Comparison of ENCODE assay signal across 8 mouse cellular contexts in genomic region chr6:8259004-8259666, GRCm38 (mm10). TPM values are rescaled to one million over a fixed set of nuclear protein-coding genes. Genes with fewer than 3 reads are reported as not detected.
DNase-seq lines count a peak whose midpoint lies in the region; ATAC-seq and TF ChIP-seq lines count a peak whose summit lies in the region.

TSS of gene Rpa3 (minus strand) at chr6:8259173.
TSS of gene Umad1 (plus strand) at chr6:8259288.
TSS of gene Gm45062 (plus strand) at chr6:8259450.

- peak; percentile 99 for DNase-seq in A20 (ENCODE audit: low read depth, low spot score)
- peak; percentile 97 to 98 for DNase-seq in heart, adult 9 months (ENCODE audit: low spot score in 2 of 2)
- DNase-seq in monocyte, adult 2 months (ENCODE audit: low read depth in 1 of 2, low spot score in 2 of 2): peak; percentile 93
- DNase-seq in spleen, postnatal 36 days (ENCODE audit: low spot score in 2 of 2): peak; percentile 97 to 98

- H3K4me3 ChIP-seq in bone marrow macrophage, adult 2 months (ENCODE audit: insufficient read depth, low read length): peak within 1 kb of the TSS; percentile 76
- peak within 1 kb of the TSS; percentile 89 for H3K4me3 ChIP-seq in embryonic fibroblast, embryonic 13.5 days (ENCODE audit: insufficient read depth, low read length)
- peak within 1 kb of the TSS; percentile 86 for H3K4me3 ChIP-seq in kidney, embryonic 14.5 days (ENCODE audit: low read length)
- peak within 1 kb of the TSS; percentile 96 for H3K4me3 ChIP-seq in limb, embryonic 15.5 days

- peak within 1 kb of the TSS; percentile 87 for H3K4me2 ChIP-seq in kidney, embryonic 14.5 days (replicated peaks; ENCODE audit: low read depth, low read length)
- H3K4me2 ChIP-seq in limb, embryonic 15.5 days: peak within 1 kb of the TSS; percentile 81

- H3K9ac ChIP-seq in kidney, embryonic 14.5 days (ENCODE audit: low read depth, low read length): peak within 1 kb of the TSS; percentile 78
- peak within 1 kb of the TSS; percentile 65 for H3K9ac ChIP-seq in limb, embryonic 15.5 days

- no peak for TF ChIP-seq POLR2A in bone marrow macrophage, adult 2 months (IDR thresholded peaks at IDR 0.05; ENCODE audit: borderline replicate concordance, low read depth, low read length)
- TF ChIP-seq POLR2A in embryonic fibroblast, embryonic 13.5 days (IDR thresholded peaks at IDR 0.05; ENCODE audit: low read depth, low read length): peak; percentile 80

- H3K9me3 ChIP-seq in kidney, embryonic 14.5 days (ENCODE audit: control insufficient read depth, low read length): no peaks in the 10 kb centered on the region
- H3K9me3 ChIP-seq in limb, embryonic 15.5 days: no peaks in the 10 kb centered on the region

- H3K36me3 ChIP-seq in kidney, embryonic 14.5 days (ENCODE audit: control insufficient read depth, insufficient read depth, low read length): peaks cover 9% of the 10 kb centered on the region; the same call in 1 of the 2 replicates
- no peaks in the 10 kb centered on the region for H3K36me3 ChIP-seq in limb, embryonic 15.5 days

- no peaks in the 10 kb centered on the region for H3K27me3 ChIP-seq in kidney, embryonic 14.5 days (ENCODE audit: control insufficient read depth, insufficient read depth, low read length)
- H3K27me3 ChIP-seq in limb, embryonic 15.5 days: no peaks in the 10 kb centered on the region

- TF ChIP-seq CTCF in bone marrow macrophage, adult 2 months (IDR thresholded peaks at IDR 0.05; ENCODE audit: low read depth, low read length): no peak
- TF ChIP-seq CTCF in embryonic fibroblast, embryonic 13.5 days (IDR thresholded peaks at IDR 0.05; ENCODE audit: borderline replicate concordance, insufficient read depth, low read length): no peak

- H3K4me1 ChIP-seq in bone marrow macrophage, adult 2 months (ENCODE audit: control insufficient read depth, insufficient read depth, low read length): peaks cover 3% of the 10 kb centered on the region
- no peaks in the 10 kb centered on the region for H3K4me1 ChIP-seq in embryonic fibroblast, embryonic 13.5 days (ENCODE audit: control insufficient read depth, insufficient read depth, low read length)
- 0 out of 2 replicates have a peak, but pooled peaks cover 2% of the 10 kb centered on the region for H3K4me1 ChIP-seq in kidney, embryonic 14.5 days (ENCODE audit: control insufficient read depth, insufficient read depth, low read length)
- peaks cover 7% of the 10 kb centered on the region for H3K4me1 ChIP-seq in limb, embryonic 15.5 days

- WGBS in kidney, embryonic 14.5 days: under 1% methylated on average over 64 of the region's 64 CpGs
- under 1% methylated on average over 64 of the region's 64 CpGs for WGBS in limb, embryonic 15.5 days

- peak; percentile 100 for ATAC-seq in kidney, embryonic 14.5 days (ENCODE audit: low FRiP score, low TSS enrichment)
- ATAC-seq in limb, embryonic 15.5 days (ENCODE audit: insufficient number of reproducible peaks, low FRiP score, low TSS enrichment, low read depth): peak; percentile 100

- H3K27ac ChIP-seq in bone marrow macrophage, adult 2 months (ENCODE audit: insufficient read depth, low read depth, low read length): peak within 1 kb of the TSS; percentile 10; the same call in 1 of the 2 replicates
- H3K27ac ChIP-seq in embryonic fibroblast, embryonic 13.5 days (ENCODE audit: insufficient read depth, low read length): no peak within 1 kb of the TSS
- peak within 1 kb of the TSS; percentile 53; the same call in 1 of the 2 replicates for H3K27ac ChIP-seq in kidney, embryonic 14.5 days (ENCODE audit: low read depth, low read length)
- peak within 1 kb of the TSS; percentile 89 for H3K27ac ChIP-seq in limb, embryonic 15.5 days

RNA-seq across cellular contexts. Expression of gene Rpa3, which starts in this region (rescaled TPM):
- polyA plus RNA-seq in bone marrow macrophage, adult 2 months (2012; ENCODE audit: insufficient read depth, insufficient read length, missing spikeins): 30.5 and 41.0 TPM in 2 replicates
- polyA plus RNA-seq in embryonic fibroblast, embryonic 13.5 days (2011; ENCODE audit: insufficient read length, low read depth, missing spikeins): 63.9 and 77.1 TPM in 2 replicates
- polyA plus RNA-seq in kidney, embryonic 14.5 days (2014; fragmentation: Nextera tagmentation; extraction: Ambion mirVana): 183 and 293 TPM in 2 replicates
- polyA plus RNA-seq in limb, embryonic 15.5 days (2015; fragmentation: Nextera tagmentation; extraction: Ambion mirVana): 97.2 and 111 TPM in 2 replicates

RNA-seq across cellular contexts. Expression of gene Umad1, which starts in this region (rescaled TPM):
- polyA plus RNA-seq in bone marrow macrophage, adult 2 months (2012; ENCODE audit: insufficient read depth, insufficient read length, missing spikeins): 15.5 and 16.0 TPM in 2 replicates
- polyA plus RNA-seq in embryonic fibroblast, embryonic 13.5 days (2011; ENCODE audit: insufficient read length, low read depth, missing spikeins): 8.8 and 10.0 TPM in 2 replicates
- polyA plus RNA-seq in kidney, embryonic 14.5 days (2014; fragmentation: Nextera tagmentation; extraction: Ambion mirVana): 16.9 and 19.7 TPM in 2 replicates
- polyA plus RNA-seq in limb, embryonic 15.5 days (2015; fragmentation: Nextera tagmentation; extraction: Ambion mirVana): 16.1 TPM in 2 replicates

RNA-seq across cellular contexts. Expression of gene Gm45062, which starts in this region (rescaled TPM):
- polyA plus RNA-seq in bone marrow macrophage, adult 2 months (2012; ENCODE audit: insufficient read depth, insufficient read length, missing spikeins): 2.5 and 3.7 TPM in 2 replicates
- 5.1 and 5.4 TPM in 2 replicates for polyA plus RNA-seq in embryonic fibroblast, embryonic 13.5 days (2011; ENCODE audit: insufficient read length, low read depth, missing spikeins)
- 3.1 and 5.5 TPM in 2 replicates for polyA plus RNA-seq in kidney, embryonic 14.5 days (2014; fragmentation: Nextera tagmentation; extraction: Ambion mirVana)
- polyA plus RNA-seq in limb, embryonic 15.5 days (2015; fragmentation: Nextera tagmentation; extraction: Ambion mirVana): 8.0 and 9.7 TPM in 2 replicates
